Mouse (Mus musculus): ENCODE results near the gene Vcam1. TPM values are rescaled to one million over a fixed set of nuclear protein-coding genes. Genes with fewer than 3 reads are reported as not detected.

The Vcam1 gene
- total RNA-seq, 2 experiments from 2014 or later: 36.8 to 46.8 TPM

DNA sequence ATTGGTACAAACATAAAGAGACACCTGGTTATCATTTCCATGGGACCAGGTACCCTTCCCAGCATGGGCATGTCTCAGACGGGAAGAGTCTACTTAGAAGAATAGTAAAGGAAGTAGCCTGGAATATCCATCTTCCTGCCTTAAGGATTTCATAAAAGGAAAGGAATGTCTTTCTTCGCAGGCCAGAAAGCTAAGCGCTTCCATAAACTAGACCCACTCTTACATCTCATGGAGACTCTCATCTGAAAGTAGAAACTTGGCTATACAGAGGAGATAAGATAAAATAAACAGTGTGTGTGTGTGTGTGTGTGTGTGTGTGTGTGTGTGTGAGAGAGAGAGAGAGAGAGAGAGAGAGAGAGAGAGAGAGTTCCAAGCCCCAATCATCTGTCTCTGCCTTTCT lies 36.9 kb downstream of the Vcam1 start:
- no peak for DNase-seq (ENCODE audit: low spot score in 2 of 2)

DNA sequence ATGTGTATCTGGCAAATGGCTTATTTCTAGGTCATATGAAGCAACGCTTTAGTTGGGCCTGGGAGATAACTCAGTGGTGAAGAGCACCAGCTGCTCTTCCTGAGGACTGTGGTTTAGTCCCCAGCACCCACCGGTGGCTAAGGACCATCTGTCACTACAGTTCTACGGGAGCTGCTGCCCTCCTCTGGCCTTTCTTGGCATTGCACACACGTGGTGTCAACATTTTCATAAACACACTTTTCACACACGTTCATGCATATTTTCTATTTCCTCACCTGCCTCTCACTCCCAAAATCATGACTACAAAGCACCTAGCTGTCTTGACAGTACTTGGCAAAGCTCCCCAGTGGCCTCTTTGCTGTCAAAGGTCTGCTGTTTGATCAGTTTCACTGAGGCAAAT lies 37.8 kb downstream of the Vcam1 start:
- DNase-seq (ENCODE audit: low spot score in 2 of 2): no peak

DNA sequence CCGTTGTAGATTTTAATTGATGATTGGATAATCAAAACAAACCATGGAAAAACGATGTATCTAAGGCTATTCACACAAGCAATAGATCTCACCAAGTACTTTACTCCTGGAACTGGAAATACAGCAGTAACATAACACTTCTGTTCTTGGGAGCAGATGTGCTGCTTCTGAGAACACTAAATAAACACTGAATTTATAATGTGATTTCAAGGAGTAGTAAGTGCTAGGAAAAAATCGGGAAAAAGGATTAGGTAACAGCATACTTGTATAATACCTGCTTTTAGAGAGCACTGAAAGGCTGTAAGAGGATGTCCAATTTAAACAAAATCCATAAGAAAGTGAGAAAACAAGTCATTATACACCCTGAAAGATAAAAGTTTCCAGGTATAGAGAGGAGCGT lies 43.5 kb downstream of the Vcam1 start:
- no peak for DNase-seq (ENCODE audit: low spot score in 2 of 2)

DNA sequence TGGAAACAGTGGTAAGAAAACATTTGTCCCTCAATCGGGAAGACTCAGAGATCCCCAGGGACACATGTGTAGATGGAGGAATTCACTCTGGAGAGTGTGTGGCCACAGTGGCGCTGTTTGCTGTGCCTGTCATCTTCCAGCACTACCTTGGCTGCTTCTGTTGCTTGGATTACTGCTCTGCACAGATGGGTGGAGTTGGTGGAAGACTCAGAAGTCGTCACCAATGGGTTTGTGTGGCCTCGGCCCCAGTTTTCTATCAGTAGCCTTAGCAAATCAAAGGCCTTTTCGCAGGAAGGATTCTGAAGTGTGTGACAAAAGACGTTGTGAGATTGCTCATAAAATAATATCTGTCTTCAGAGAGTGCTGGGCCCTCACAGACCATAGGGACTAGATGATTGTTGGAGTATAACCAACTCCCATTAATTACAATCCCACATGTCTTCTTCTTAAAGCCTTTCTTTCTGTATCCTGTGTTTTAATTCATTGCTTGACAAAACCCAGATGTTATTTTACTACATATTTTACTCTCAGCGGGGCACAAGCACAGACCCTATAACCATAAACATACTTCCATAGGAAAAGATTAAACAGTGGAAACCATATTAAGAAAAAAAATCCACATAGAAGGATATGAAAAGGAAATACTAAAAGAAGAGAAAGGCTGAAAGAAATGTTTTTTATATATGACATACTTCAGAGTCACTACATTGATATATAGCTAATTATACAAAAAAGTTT lies 48.4 kb downstream of the Vcam1 start:
- DNase-seq (ENCODE audit: low spot score in 2 of 2): no peak

DNA sequence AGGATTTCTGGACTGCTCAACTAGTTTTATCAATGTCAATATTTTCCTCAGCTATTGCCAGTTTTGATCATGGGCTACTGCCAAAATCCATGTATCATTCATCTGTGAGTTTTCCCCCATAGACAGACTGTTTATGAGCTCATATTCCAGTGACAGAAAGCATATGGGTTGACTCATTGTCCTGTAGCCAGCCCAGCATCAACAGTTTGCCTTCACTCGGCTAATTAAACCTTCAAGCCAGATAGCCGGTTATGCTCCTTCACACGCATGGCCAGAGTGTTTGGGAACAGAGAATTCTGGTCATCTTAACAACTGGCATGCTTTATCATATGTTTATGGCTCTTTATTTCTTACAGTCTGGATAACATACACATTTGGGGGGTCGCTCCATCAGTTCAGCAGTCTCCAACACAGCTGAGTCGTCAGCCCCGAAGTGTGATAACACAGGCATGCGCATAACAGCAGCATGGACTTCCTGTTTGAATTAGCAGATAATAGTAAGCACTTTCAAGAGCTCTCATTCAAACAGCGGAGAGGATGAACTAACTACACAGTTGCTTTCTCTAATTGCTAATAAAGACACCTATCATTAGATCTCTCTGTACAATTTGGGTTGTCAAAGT lies 49.2 kb downstream of the Vcam1 start:
- no peak for DNase-seq (ENCODE audit: low spot score in 2 of 2)

DNA sequence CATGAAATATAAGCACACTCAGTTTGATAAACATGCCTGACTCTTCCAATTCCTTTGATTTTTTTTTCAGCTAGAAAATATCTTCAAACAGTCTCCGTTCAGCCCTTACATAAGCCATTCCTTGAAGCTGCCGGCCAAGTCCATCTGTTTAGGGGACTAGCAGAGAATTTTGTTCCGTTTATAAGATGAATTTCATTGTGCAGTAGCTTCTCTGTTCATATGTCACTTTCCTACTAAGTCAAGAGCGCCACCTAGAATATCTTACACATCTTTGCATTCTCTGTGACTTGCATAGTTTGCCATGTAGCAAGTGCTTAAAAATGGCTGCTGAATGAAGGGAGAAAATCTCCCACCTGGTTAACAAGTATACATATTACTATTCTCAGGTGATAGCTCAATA lies 51.0 kb downstream of the Vcam1 start:
- no peak for DNase-seq (ENCODE audit: low spot score in 2 of 2)

DNA sequence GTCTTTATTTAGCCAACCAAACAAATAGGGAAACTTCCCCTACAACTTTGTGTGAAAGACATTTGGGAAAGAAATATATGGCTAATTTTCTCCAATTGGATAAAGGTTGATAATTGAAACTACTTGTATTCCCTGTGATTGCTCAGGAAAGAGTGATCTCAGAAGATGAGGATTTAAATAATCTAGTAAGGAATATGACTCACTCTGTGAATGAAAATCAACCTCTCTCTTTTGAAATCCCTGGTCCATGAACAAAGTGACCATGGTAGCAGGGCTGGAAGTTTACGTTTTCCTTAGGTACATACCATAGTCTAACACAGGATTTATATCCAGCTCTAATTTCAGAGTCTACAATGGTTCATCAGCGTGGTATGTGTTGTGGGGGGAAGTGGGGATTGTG lies 52.7 kb downstream of the Vcam1 start:
- no peak for DNase-seq (ENCODE audit: low spot score in 2 of 2)

DNA sequence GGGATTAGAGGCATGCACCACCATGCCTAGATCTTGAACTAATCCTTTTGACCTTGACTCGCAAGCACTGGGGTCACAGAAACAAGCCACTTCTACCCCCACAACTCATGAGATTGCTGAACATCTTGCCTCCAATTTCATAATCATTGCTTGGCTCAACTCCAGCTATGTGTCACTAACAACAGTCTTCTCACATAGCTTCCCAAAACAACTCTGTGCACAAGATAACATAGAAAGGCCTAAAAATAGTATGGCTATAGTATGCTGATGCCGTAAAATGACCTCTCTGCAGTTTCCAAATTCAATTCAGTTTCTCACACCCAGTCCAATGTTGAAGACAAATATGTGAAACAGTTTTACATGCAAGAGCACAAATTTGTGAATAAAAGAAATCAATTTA lies 56.9 kb downstream of the Vcam1 start:
- DNase-seq (ENCODE audit: low spot score in 2 of 2): no peak

DNA sequence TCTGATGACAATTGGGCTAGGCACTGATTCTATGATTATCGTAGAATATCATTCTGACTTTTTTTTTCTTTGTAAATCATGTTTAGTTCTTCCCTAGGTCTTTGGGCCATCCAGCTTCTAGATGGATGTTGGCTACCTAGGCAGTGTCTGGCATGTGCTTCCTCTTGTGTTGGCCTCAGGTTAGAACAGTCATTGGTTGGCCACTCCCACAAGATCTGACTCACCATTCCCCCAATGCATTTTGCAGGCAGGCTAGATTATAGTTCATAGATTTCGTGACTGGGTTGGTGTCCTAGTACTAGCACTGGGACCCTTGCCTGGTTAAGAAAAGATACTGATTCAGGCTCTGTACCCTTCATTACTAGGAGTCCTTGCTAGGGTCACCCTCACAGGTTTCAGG lies 67.3 kb downstream of the Vcam1 start:
- no peak for DNase-seq (ENCODE audit: low spot score in 2 of 2)

DNA sequence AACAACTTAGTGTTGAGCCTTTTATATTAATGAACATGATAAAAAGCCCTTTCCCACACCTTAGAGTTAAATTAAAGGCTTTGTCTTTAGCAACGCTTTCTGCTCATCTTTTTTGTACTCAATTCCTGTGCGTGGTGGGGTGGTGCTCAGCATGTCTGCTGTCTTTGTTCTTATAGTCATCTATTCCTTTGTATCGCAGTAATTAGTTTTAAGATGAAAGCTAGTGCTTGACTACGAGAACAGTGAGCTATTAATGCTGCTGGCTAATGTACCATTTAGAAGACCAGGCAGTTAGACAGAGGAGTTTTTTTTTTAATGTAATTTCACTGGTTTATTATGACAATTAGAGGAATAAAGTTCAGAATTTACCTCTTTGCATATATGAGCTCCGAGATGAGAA lies 69.2 kb downstream of the Vcam1 start:
- no peak for DNase-seq (ENCODE audit: low spot score in 2 of 2)

Other genes with a start within 250 kb of the Vcam1 start
- gene Dph5, start 241.9 kb downstream of the Vcam1 start, total RNA-seq (2021): 10 to 100 TPM; 23.0 to 28.8 TPM
- gene Slc30a7, start 122.3 kb downstream of the Vcam1 start, total RNA-seq (2021): 10 to 100 TPM; 43.9 to 48.0 TPM
- 10 to 100 TPM; 26.1 to 35.4 TPM for gene Extl2, start 122.2 kb downstream of the Vcam1 start, total RNA-seq (2021)
- gene Gpr88, start 123.8 kb upstream of the Vcam1 start, total RNA-seq (2021): under 1 TPM; 0.50 to 0.82 TPM

All from adrenal gland, postnatal 4 days (tissue).